Mouse (Mus musculus) limb, embryonic 11.5 days (tissue): ENCODE measurements around the gene Hypk. TPM values are rescaled to one million over a fixed set of nuclear protein-coding genes. Genes with fewer than 3 reads are reported as not detected.
A peak's percentile ranks its signal among the peaks of the same experiment; 100 is the strongest.

Source experiments
- ATAC-seq: fragments of 200-750 bp; cut with Nextera tagmentation; 2 replicates; pipeline ENCODE4 v1.8.0; 2017; ENCODE audit warnings: low read depth; ENCODE audit not compliant: insufficient number of reproducible peaks, low FRiP score, low TSS enrichment
- DNase-seq: peaks from one replicate; pipeline ENCODE4 v3.0.0-alpha.2; 2015; ENCODE audit warnings: low spot score
- H3K27ac ChIP-seq: fragments of 300-500 bp; sonication (generic); replicated peaks from 2 replicates; pipeline ENCODE4 v1.5.1; 2014; ENCODE audit warnings: low read depth, mild to moderate bottlenecking, low read length
- H3K27me3 ChIP-seq: fragments of 300-500 bp; sonication (generic); 2 replicates; pipeline ENCODE4 v1.6.1; 2014; ENCODE audit warnings: mild to moderate bottlenecking, low read length, mixed read lengths; ENCODE audit not compliant: control insufficient read depth, insufficient read depth
- H3K36me3 ChIP-seq: fragments of 300-500 bp; sonication (generic); 2 replicates; pipeline ENCODE4 v1.6.1; 2014; ENCODE audit warnings: mild to moderate bottlenecking, low read length, moderate library complexity, mixed read lengths; ENCODE audit not compliant: control insufficient read depth, insufficient read depth
- H3K4me1 ChIP-seq: fragments of 300-500 bp; sonication (generic); 2 replicates; pipeline ENCODE4 v1.6.1; 2014; ENCODE audit warnings: low read length, mixed read lengths; ENCODE audit not compliant: control insufficient read depth, insufficient read depth
- H3K4me2 ChIP-seq: fragments of 300-500 bp; sonication (generic); 2 replicates; pipeline ENCODE4 v1.6.1; 2014; ENCODE audit warnings: low read depth, mild to moderate bottlenecking, moderate library complexity; ENCODE audit not compliant: severe bottlenecking
- H3K4me3 ChIP-seq: fragments of 300-500 bp; sonication (generic); 2 replicates; pipeline ENCODE4 v1.5.1; 2014; ENCODE audit warnings: low read depth, low read length
- H3K9ac ChIP-seq: fragments of 300-500 bp; sonication (generic); 2 replicates; pipeline ENCODE4 v1.6.1; 2014; ENCODE audit warnings: mild to moderate bottlenecking, low read length
- H3K9me3 ChIP-seq: fragments of 300-500 bp; sonication (generic); 2 replicates; pipeline ENCODE4 v1.6.1; 2016; ENCODE audit warnings: low read length; ENCODE audit not compliant: control insufficient read depth
- WGBS: fragments of 180-500 bp; shearing (Covaris S2); extraction: QIAGEN DNeasy Blood & Tissue Kit; methylation state at CpG from one replicate; pipeline ENCODE4 v1.1.7; 2014; 5-methylcytosine and 5-hydroxymethylcytosine counted together
- polyA plus RNA-seq: library from polyadenylated mRNA; unstranded; fragments of >200 nt; fragmentation: Nextera tagmentation; extraction: Ambion mirVana; gene quantifications from 2 replicates; pipeline ENCODE4 v1.2.1, GENCODE M21; 2014

The Hypk gene
- polyA plus RNA-seq, 1 experiment from 2014 or later, result 122 TPM

GRCm38 (mm10) chr2:121442259-121443067 is 10.6 kb upstream of the Hypk start:
- under 1% methylated on average over 30 of the region's 30 CpGs for WGBS
- DNase-seq, result peak; percentile 84
- H3K36me3 ChIP-seq, result peaks cover 5% of the 10 kb centered on the region; the same call in 1 of the 2 replicates
- H3K9me3 ChIP-seq, result no peaks in the 10 kb centered on the region
- H3K4me1 ChIP-seq, result 0 out of 2 replicates have a peak, but pooled peaks cover 5% of the 10 kb centered on the region
- peak overlapping the region; percentile 47 for H3K9ac ChIP-seq
- peak; percentile 86 for ATAC-seq
- peak overlapping the region; percentile 35 for H3K4me3 ChIP-seq
- peak overlapping the region; percentile 91 for H3K4me2 ChIP-seq
- no peak overlapping the region for H3K27ac ChIP-seq
- H3K27me3 ChIP-seq, result no peaks in the 10 kb centered on the region

- H3K27me3 ChIP-seq, result no peaks in the 10 kb centered on the region
- H3K36me3 ChIP-seq, result peaks cover 5% of the 10 kb centered on the region; the same call in 1 of the 2 replicates
- H3K4me1 ChIP-seq, result 0 out of 2 replicates have a peak, but pooled peaks cover 5% of the 10 kb centered on the region
- H3K27ac ChIP-seq, result no peak overlapping the region
- DNase-seq (no peak), ATAC-seq (no peak; the same call in 1 of the 2 replicates)
- no peak overlapping the region; the same call in 1 of the 2 replicates for H3K9ac ChIP-seq
- peak overlapping the region; percentile 35; the same call in 1 of the 2 replicates for H3K4me3 ChIP-seq
- H3K9me3 ChIP-seq, result no peaks in the 10 kb centered on the region
- 6% methylated on average over 8 of the region's 8 CpGs for WGBS
- peak overlapping the region; percentile 91 for H3K4me2 ChIP-seq
These were observed 10.1 kb upstream of the Hypk start for GRCm38 (mm10) chr2:121443068-121443349.

GRCm38 (mm10) chr2:121444178-121444577 is 8.9 kb upstream of the Hypk start, which contains the start of gene Ell3:
Gene Ell3, minus strand, starts transcription at chr2:121444278.
- Histone ChIP-seq H3K27ac (no peak within 1 kb of the TSS), H3K9ac (no peak within 1 kb of the TSS), H3K27me3 (no peaks in the 10 kb centered on the region), H3K4me3 (0 out of 2 replicates have a peak within 1 kb of the TSS, but pooled peaks have one; percentile 35), H3K36me3 (no peaks in the 10 kb centered on the region), H3K4me1 (0 out of 2 replicates have a peak, but pooled peaks cover 8% of the 10 kb centered on the region), H3K4me2 (peak within 1 kb of the TSS; percentile 91; the same call in 1 of the 2 replicates), H3K9me3 (no peaks in the 10 kb centered on the region)
- DNase-seq (no peak), ATAC-seq (no peak)
- whole genome bisulfite sequencing, result 78% methylated on average over 1 of the region's 1 CpGs

- Histone ChIP-seq H3K27me3 (no peaks in the 10 kb centered on the region), H3K9me3 (no peaks in the 10 kb centered on the region), H3K36me3 (no peaks in the 10 kb centered on the region), H3K9ac (no peak overlapping the region), H3K4me2 (no peak overlapping the region), H3K4me1 (peaks cover 9% of the 10 kb centered on the region), H3K4me3 (no peak overlapping the region), H3K27ac (no peak overlapping the region)
- no peak for DNase-seq
- WGBS, result 77% methylated on average over 3 of the region's 3 CpGs
- ATAC-seq, result no peak
These were observed 8.0 kb upstream of the Hypk start for GRCm38 (mm10) chr2:121445117-121445516.

- Histone ChIP-seq H3K4me2 (no peak overlapping the region), H3K9ac (no peak overlapping the region), H3K27me3 (no peaks in the 10 kb centered on the region), H3K27ac (no peak overlapping the region), H3K4me1 (peaks cover 18% of the 10 kb centered on the region), H3K4me3 (no peak overlapping the region), H3K9me3 (no peaks in the 10 kb centered on the region), H3K36me3 (no peaks in the 10 kb centered on the region)
- ATAC-seq (no peak), DNase-seq (no peak)
- 73% methylated on average over 4 of the region's 4 CpGs for WGBS
These were observed 6.6 kb upstream of the Hypk start for GRCm38 (mm10) chr2:121446506-121446905.

GRCm38 (mm10) chr2:121447006-121447405 is 6.1 kb upstream of the Hypk start:
- H3K4me1 ChIP-seq, result peaks cover 14% of the 10 kb centered on the region
- no peaks in the 10 kb centered on the region for H3K27me3 ChIP-seq
- no peaks in the 10 kb centered on the region for H3K36me3 ChIP-seq
- DNase-seq, result no peak
- H3K4me3 ChIP-seq, result no peak overlapping the region
- ATAC-seq, result no peak
- no peaks in the 10 kb centered on the region for H3K9me3 ChIP-seq
- H3K9ac ChIP-seq, result no peak overlapping the region
- no peak overlapping the region for H3K27ac ChIP-seq
- H3K4me2 ChIP-seq, result no peak overlapping the region
- WGBS, result 87% methylated on average over 3 of the region's 3 CpGs

- H3K4me2 ChIP-seq, result peak overlapping the region; percentile 72
- no peaks in the 10 kb centered on the region for H3K9me3 ChIP-seq
- H3K4me1 ChIP-seq, result peaks cover 13% of the 10 kb centered on the region
- DNase-seq (peak; percentile 43), ATAC-seq (no peak)
- H3K27me3 ChIP-seq, result no peaks in the 10 kb centered on the region
- peak overlapping the region; percentile 68 for H3K27ac ChIP-seq
- peak overlapping the region; percentile 100 for H3K4me3 ChIP-seq
- H3K36me3 ChIP-seq, result peaks cover 4% of the 10 kb centered on the region; the same call in 1 of the 2 replicates
- peak overlapping the region; percentile 49; the same call in 1 of the 2 replicates for H3K9ac ChIP-seq
- 17% methylated on average over 9 of the region's 9 CpGs for WGBS
These were observed 5.0 kb upstream of the Hypk start for GRCm38 (mm10) chr2:121448136-121448535.

GRCm38 (mm10) chr2:121448739-121449535 is 4.2 kb upstream of the Hypk start, which contains the start of gene Serf2:
Gene Serf2, plus strand, starts transcription at chr2:121449195.
- H3K27me3 ChIP-seq, result no peaks in the 10 kb centered on the region
- H3K4me2 ChIP-seq, result peak within 1 kb of the TSS; percentile 85
- peak within 1 kb of the TSS; percentile 90 for H3K27ac ChIP-seq
- peaks cover 13% of the 10 kb centered on the region for H3K4me1 ChIP-seq
- under 1% methylated on average over 64 of the region's 74 CpGs for WGBS
- no peaks in the 10 kb centered on the region for H3K9me3 ChIP-seq
- peaks cover 5% of the 10 kb centered on the region; the same call in 1 of the 2 replicates for H3K36me3 ChIP-seq
- peak within 1 kb of the TSS; percentile 100 for H3K4me3 ChIP-seq
- ATAC-seq (peak; percentile 98), DNase-seq (peak; percentile 99)
- H3K9ac ChIP-seq, result peak within 1 kb of the TSS; percentile 94
